Mouse (Mus musculus) frontal cortex, postnatal 36 days (tissue): Measurements from ENCODE around the gene Lhx6.

ENCODE experiments used
- DNase-seq, 2 experiments: peaks; one replicate each; pipeline ENCODE4 v3.0.0; 2022; ENCODE audit warnings: low spot score in 2 of 2

The Lhx6 gene

GRCm38 (mm10) chr2:36093301-36093700 lies 11.9 kb downstream of the Lhx6 start:
- DNase-seq: no peak

DNA sequence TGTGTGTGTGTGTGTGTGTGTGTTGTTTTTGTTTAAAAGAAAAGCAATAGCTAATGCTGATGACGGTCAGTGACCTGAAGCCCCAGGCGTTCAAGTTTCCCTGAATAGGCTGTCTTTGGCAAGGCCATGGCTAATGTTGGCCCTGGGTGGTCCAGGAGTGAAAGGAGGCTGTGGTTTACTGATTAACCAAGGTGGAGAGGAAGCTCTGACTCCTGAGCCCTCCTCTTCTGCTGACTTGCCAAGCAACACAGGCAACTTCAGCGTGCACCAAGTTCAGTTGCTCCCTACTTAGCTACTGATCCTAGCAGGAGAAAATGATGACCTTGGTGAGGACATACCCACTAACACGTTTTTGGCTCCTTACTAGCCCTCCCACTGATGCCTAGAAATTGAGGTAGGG lies 12.5 kb downstream of the Lhx6 start:
- no peak for DNase-seq

- no peak for DNase-seq
These were observed 14.1 kb downstream of the Lhx6 start for GRCm38 (mm10) chr2:36090853-36091741.

DNA sequence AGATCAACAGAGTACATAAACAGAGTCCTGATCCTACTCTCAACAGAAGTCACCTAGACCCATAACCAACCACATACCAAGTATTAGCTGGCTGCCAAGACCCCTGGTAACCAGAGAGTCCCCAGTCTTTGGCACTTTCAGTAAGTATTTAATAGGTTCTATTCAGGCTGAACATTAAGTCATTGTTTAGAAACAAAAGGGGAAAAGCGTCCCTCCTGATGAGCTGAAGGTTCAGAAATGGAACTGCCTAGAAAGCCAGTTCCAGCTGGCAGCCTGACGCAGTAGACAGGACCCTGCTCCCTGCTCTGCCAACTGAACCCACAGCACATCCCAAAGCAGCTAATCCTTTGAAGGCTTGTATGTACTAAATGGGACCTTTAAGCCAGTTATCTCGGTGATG lies 16.0 kb downstream of the Lhx6 start:
- DNase-seq: no peak

- no peak for DNase-seq
These were observed 20.2 kb downstream of the Lhx6 start for GRCm38 (mm10) chr2:36085041-36085440.

- no peak for DNase-seq
These were observed 22.2 kb downstream of the Lhx6 start for GRCm38 (mm10) chr2:36082802-36083580.

- no peak for DNase-seq
These were observed 23.8 kb downstream of the Lhx6 start for GRCm38 (mm10) chr2:36081446-36081845.

DNA sequence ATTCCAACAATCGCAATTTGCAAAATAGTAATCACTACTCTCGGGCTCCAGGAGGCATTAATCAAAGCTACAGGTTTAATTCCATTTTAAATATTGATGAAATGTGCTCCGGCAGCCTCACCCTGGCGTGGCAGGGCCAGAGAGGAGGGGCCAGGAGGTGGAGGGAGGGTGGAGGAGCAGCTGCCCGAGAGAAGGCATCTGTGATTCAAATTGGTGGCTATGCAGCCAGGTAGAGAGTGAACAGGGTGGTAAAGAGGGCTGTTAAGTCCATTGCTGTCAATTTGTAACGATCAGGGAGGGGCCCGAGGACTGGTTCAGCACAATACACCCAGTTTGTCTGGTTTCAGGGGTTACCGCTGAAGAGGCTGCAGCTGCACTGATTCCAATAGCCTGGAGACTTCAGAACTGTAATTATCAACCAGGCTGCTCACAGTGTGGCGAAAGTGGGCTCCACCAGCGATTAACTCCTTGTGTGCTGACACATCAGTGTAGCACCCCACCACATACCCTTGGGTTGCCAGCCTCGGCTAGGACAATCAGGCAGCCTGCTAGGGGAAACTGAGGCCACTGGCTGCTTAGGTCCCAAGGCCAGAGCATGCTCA lies 27.9 kb downstream of the Lhx6 start:
- DNase-seq: no peak

GRCm38 (mm10) chr2:36075210-36075609 lies 30.0 kb downstream of the Lhx6 start:
- DNase-seq: no peak

- DNase-seq: no peak
These were observed 31.4 kb downstream of the Lhx6 start for GRCm38 (mm10) chr2:36073781-36074180.

GRCm38 (mm10) chr2:36071660-36072305 lies 33.4 kb downstream of the Lhx6 start:
- DNase-seq: no peak

- no peak for DNase-seq
These were observed 38.1 kb downstream of the Lhx6 start for GRCm38 (mm10) chr2:36067132-36067531.

DNA sequence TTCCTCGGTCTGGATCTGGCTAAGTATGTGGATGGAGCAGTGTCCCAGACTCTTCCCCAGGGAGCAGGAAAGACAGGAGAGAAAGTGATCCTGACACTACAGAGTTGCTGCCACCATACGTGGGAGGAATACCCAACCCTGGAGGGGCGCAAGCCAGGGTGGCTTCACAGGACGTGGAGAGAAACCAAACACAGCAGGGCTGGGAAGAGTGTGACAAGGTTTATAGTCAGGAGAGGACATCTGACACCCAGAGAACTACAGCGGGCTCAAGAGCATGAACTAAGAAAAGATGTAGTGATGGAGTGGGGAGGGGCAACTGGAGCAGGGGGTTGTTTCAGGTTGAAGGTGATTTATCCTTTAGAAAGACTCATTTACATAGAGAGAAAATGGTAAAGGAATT lies 43.8 kb downstream of the Lhx6 start:
- no peak for DNase-seq

DNA sequence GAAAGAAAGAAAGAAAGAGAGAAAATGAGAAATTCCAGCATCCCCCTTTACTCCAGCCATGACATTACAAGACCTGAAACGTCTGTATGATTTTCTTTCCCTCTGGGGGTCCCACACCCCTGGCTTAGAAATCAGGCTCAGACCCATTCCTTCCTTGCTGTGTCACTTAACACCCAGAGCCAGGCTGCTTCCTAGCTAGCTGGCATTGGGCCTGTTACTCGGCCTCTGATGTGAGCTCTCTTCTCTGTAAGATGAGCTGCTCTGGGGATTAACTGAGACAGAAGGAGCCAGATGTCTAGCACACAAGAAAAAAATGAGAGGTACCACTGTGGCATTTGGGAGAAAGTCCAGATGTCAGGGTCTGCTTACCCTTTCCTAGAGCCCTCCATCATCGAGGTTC lies 49.0 kb downstream of the Lhx6 start:
- no peak for DNase-seq

- peak; percentile 24 to 48 for DNase-seq
These were observed 52.0 kb downstream of the Lhx6 start for GRCm38 (mm10) chr2:36053249-36053648.

DNA sequence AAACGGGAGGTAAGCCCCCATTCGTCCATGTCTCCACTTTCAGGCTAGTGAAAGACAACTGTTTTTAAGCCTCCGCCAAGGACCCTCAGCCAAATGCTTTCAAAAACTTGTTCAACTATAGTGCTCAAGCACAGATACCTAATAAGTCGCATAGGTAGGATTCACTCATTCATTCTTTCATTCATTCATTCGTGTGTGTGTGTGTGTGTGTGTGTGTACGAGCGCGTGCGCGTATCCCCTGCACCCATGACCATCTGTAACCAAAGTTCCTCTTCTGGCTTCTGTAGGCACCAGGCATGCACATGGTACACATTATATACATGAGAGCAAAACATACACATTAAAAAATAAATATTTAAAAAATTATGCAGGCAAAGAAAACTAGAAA lies 55.6 kb downstream of the Lhx6 start:
- no peak for DNase-seq

- peak; percentile 98 for DNase-seq
These were observed 56.3 kb downstream of the Lhx6 start, which contains the start of the genes Ndufa8 and Morn5 for GRCm38 (mm10) chr2:36048748-36049566. TSS of gene Ndufa8 (minus strand) at chr2:36049406. TSS of gene Morn5 (plus strand) at chr2:36049458.

DNA sequence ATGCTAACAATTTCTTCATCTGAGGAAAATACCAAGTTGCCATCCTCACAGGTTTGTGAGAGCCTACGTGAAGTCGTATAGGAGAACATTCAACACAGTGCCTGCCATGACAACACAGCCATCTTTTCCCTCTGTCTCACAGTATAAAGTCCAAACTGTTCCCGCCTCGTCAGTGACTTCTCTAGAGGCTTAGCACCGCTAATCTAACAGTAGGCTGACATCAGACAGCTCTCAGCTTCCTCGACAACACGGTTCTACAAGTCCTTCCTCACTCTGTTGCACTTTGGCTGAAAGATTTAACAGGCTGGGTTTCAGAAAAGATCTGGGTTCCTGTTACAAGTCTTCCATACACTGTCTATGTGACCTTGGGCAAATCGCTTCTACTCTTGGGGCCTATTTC lies 57.0 kb downstream of the Lhx6 start:
- DNase-seq: no peak

DNA sequence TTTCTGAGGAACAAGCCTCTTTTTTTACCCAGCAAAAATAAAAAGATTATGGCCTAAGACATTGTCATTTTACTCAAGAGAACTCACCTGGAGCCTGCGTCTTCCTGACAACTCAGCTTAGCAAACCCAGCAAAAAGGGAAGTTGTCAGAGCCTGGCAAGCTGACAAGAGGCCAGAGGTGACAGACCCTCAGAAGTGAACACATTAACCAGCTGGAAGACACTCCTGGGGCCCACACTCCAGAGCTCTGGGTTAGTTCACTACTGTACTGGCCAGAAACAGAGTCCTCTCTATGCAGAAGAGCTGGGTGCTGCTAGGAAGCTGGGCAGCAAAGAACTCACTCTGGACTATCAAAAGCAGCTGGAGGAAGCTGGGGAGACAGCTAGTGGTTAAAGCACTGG lies 64.3 kb downstream of the Lhx6 start:
- no peak for DNase-seq

- no peak for DNase-seq
These were observed 65.8 kb downstream of the Lhx6 start for GRCm38 (mm10) chr2:36039297-36039985.
